Mouse (Mus musculus) liver, embryonic 16.5 days (tissue): ENCODE data around the gene Scgn. TPM values are rescaled to one million over a fixed set of nuclear protein-coding genes. Genes with fewer than 3 reads are reported as not detected.

Experiments used
- ATAC-seq: fragments of 200-750 bp; cut with Nextera tagmentation; 2 replicates; pipeline ENCODE4 v1.8.0; 2017; ENCODE audit warnings: low read depth, mild to moderate bottlenecking, moderate number of reproducible peaks, moderate library complexity
- H3K27ac ChIP-seq: fragments of 300-500 bp; sonication (generic); 2 replicates; pipeline ENCODE4 v1.5.1; 2014; ENCODE audit warnings: mild to moderate bottlenecking, low read length
- H3K27me3 ChIP-seq: fragments of 300-500 bp; sonication (generic); 2 replicates; pipeline ENCODE4 v1.6.1; 2014; ENCODE audit warnings: low read depth, low read length, mixed read lengths; ENCODE audit not compliant: control insufficient read depth, insufficient read depth
- H3K36me3 ChIP-seq: fragments of 300-500 bp; sonication (generic); 2 replicates; pipeline ENCODE4 v1.6.1; 2014; ENCODE audit warnings: mild to moderate bottlenecking; ENCODE audit not compliant: control insufficient read depth, insufficient read depth
- H3K4me1 ChIP-seq: fragments of 300-500 bp; sonication (generic); 2 replicates; pipeline ENCODE4 v1.6.1; 2014; ENCODE audit warnings: low read depth, low read length, mixed read lengths; ENCODE audit not compliant: control insufficient read depth
- H3K4me2 ChIP-seq: fragments of 300-500 bp; sonication (generic); 2 replicates; pipeline ENCODE4 v1.6.1; 2014; ENCODE audit warnings: low read depth, low read length, mixed read lengths
- H3K4me3 ChIP-seq: fragments of 300-500 bp; sonication (generic); 2 replicates; pipeline ENCODE4 v1.5.1; 2014; ENCODE audit warnings: low read depth, mild to moderate bottlenecking, low read length
- H3K9ac ChIP-seq: fragments of 300-500 bp; sonication (generic); 2 replicates; pipeline ENCODE4 v1.6.1; 2014; ENCODE audit warnings: low read depth, low read length
- H3K9me3 ChIP-seq: fragments of 300-500 bp; sonication (generic); replicated peaks from 2 replicates; pipeline ENCODE4 v1.6.1; 2016; ENCODE audit warnings: low read length; ENCODE audit not compliant: control insufficient read depth
- WGBS: fragments of 180-500 bp; shearing (Covaris S2); extraction: QIAGEN DNeasy Blood & Tissue Kit; methylation state at CpG from one replicate; pipeline ENCODE4 v1.1.7; 2014; ENCODE audit not compliant: insufficient replicate concordance; 5-methylcytosine and 5-hydroxymethylcytosine counted together
- polyA plus RNA-seq: library from polyadenylated mRNA; unstranded; fragments of >200 nt; fragmentation: Nextera tagmentation; extraction: Ambion mirVana; gene quantifications from 2 replicates; pipeline ENCODE4 v1.2.1, GENCODE M21; 2015

Gene Scgn
- 0.19 TPM in 1 of 2 replicates, not detected in the other for polyA plus RNA-seq

DNA sequence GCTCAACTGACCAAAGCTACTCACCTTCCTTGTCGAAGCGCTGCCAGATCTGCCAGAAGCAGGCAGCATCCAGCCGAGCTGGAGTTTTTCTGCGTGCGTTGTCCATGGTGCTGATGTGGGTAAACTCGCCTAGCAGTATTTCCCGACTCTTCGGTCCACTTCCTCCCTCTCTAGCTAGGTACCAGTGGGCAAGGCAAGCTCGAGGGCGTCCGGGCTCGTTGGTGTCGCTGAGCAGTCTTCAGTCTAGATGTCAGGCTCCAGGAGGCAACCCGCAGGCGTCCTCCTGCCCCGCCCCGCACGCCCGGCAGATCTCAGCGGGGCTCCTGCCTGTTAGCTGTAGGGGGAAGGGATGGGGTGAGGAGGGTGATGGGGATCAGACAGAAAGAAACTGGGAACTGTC is at the start of gene Scgn:
Scgn (minus strand) TSS at position 287 of the 400 bp plus-strand sequence.
- ATAC-seq: no peak
- Histone ChIP-seq H3K4me2 (no peak within 1 kb of the TSS), H3K27ac (no peak within 1 kb of the TSS), H3K36me3 (no peaks in the 10 kb centered on the region), H3K9ac (no peak within 1 kb of the TSS), H3K9me3 (no peaks in the 10 kb centered on the region), H3K27me3 (peaks cover 16% of the 10 kb centered on the region), H3K4me1 (no peaks in the 10 kb centered on the region), H3K4me3 (no peak within 1 kb of the TSS)
- WGBS: 2% methylated on average over 20 of the region's 20 CpGs

DNA sequence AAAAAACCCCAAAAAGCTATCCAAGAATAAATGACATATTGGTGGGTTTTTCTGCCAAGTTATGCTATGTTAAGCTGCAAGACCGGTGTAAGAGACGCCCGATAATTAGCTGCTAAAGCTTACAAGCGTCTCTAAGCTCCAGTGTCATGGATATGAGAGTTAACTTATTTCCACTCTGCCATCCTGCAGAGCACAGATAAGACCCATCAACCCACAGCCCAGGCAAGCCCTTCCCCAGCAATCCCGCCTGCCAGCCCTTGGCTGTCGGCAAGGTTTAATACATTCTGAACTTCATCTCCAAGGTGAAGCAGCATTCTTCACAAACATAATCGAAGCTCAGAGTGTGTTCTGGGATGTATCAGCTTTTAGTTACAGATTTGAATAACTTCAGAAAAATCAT is 49.2 kb upstream of the Scgn start:
- 35% methylated on average over 7 of the region's 7 CpGs for WGBS
- no peaks in the 10 kb centered on the region for H3K9me3 ChIP-seq
- H3K27ac ChIP-seq: no peak overlapping the region
- H3K4me3 ChIP-seq: no peak overlapping the region
- H3K4me2 ChIP-seq: no peak overlapping the region
- no peaks in the 10 kb centered on the region for H3K4me1 ChIP-seq
- no peak overlapping the region for H3K9ac ChIP-seq
- H3K27me3 ChIP-seq: no peaks in the 10 kb centered on the region
- ATAC-seq: no peak
- H3K36me3 ChIP-seq: no peaks in the 10 kb centered on the region

DNA sequence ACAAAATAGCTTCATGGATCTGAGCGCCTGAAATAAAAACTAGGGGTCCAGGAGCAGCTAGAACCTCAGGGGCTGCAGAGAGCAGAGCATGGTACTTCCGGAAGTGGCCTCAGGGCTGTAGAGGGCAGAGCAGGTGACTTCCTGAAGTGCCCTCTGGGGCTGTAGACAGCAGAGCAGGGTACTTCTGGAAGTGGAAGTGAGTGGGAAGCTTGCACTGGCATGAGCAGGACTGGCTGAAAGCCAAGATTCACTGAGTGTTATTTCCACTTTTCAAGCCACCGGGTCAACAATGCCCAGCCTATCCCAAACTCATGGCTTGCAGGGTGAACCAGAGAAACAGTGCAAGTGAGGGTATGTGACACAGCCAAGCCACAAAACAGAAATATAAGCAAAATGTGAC is 46.5 kb upstream of the Scgn start:
- Histone ChIP-seq H3K27ac (no peak overlapping the region), H3K4me3 (no peak overlapping the region), H3K4me1 (no peaks in the 10 kb centered on the region), H3K36me3 (no peaks in the 10 kb centered on the region), H3K4me2 (no peak overlapping the region), H3K9me3 (no peaks in the 10 kb centered on the region), H3K27me3 (no peaks in the 10 kb centered on the region), H3K9ac (no peak overlapping the region)
- ATAC-seq: no peak
- WGBS: 47% methylated on average over 3 of the region's 3 CpGs

DNA sequence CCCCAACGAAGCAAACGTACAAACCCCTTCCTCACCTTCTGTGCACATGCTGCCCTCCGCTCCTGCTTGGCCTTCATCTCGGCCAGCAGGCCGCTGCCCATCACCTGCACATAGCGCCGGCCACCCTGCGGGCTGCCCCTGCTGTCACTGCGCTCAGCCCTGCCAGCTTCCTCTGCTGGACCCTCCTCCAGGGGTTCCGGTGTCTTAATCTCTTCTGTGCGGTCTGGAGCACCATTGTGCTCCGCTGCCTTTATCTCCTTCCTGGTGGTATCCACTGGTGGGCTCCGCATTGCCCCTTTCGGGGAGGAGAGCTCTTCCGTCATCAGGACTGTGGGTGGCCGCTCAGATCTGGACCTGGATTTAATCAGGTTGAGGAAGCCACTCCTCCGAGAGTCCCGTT is 45.1 kb upstream of the Scgn start:
- no peak overlapping the region for H3K4me3 ChIP-seq
- no peaks in the 10 kb centered on the region for H3K9me3 ChIP-seq
- no peaks in the 10 kb centered on the region for H3K27me3 ChIP-seq
- H3K4me2 ChIP-seq: peak overlapping the region; percentile 14; the same call in 1 of the 2 replicates
- no peak overlapping the region for H3K27ac ChIP-seq
- no peaks in the 10 kb centered on the region for H3K4me1 ChIP-seq
- no peaks in the 10 kb centered on the region for H3K36me3 ChIP-seq
- no peak overlapping the region for H3K9ac ChIP-seq
- WGBS: 34% methylated on average over 18 of the region's 18 CpGs
- ATAC-seq: no peak

DNA sequence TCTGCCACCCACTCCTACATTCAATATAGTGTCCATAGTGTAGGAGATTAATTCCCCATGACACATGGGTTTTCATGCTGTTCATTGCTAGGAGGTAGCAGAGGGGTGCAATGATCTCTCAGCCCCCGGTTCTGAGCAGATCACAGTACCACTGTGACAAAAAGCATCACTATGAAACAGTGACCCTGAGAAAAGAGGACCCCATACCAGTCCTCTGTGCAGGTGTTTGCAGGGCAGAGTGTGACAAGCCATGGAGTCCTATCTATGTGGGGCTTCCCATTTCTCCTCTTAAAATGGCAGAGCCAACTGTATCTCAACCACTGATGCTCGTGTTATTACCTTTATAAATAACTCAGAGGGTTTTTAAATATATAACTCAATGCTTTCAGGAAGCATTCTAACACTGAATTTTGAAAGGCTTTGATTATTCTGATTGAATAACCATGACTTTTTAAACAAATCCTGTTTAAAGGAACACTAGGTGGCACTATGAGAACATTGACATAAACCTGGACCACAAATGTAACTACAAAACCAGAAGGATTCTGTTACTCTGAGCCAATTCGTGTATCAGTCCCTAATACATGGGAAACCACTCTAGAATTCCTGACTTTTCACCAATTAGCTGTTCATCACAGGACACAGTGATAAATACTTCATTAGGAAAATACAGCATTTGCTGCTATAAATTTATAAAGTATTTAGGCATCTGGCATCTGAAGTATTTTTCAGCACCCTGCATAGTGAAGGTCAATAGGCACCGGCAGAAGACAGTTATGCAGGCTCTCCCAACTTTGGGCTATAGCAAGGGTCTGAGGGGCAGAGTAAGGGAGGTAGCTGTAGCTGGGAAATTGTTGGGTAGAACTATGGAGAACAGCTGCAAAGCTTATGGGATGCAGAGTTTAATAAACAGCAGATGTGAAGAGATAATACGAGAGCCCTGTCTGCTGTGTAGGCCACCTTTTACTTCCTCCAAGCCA is 36.5 kb upstream of the Scgn start:
- no peak for ATAC-seq
- no peak overlapping the region for H3K9ac ChIP-seq
- no peaks in the 10 kb centered on the region for H3K9me3 ChIP-seq
- no peak overlapping the region for H3K27ac ChIP-seq
- no peak overlapping the region for H3K4me2 ChIP-seq
- H3K27me3 ChIP-seq: no peaks in the 10 kb centered on the region
- WGBS: 40% methylated on average over 5 of the region's 5 CpGs
- no peak overlapping the region for H3K4me3 ChIP-seq
- no peaks in the 10 kb centered on the region for H3K36me3 ChIP-seq
- no peaks in the 10 kb centered on the region for H3K4me1 ChIP-seq

DNA sequence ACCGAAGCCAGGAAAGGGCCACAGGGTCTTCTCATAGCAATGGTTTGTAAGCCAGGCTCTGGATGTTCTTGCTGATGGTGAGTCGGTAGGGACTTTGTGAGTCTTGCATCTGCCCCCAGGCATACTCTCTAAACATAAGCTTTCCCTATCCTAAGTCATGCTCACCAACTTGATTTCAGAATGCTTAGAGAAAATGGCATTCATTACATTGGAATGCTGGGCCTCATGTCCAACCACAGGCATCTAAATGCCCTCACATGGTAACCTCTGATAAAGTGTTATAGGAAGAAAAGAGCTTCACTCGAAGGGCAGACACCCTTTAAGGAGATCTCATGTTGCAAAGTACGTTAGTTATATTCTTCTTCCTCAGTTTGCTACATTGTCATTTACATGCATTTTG is 27.5 kb upstream of the Scgn start:
- Histone ChIP-seq H3K4me2 (no peak overlapping the region), H3K9me3 (no peaks in the 10 kb centered on the region), H3K36me3 (no peaks in the 10 kb centered on the region), H3K4me3 (no peak overlapping the region), H3K27ac (no peak overlapping the region), H3K9ac (no peak overlapping the region), H3K4me1 (no peaks in the 10 kb centered on the region), H3K27me3 (no peaks in the 10 kb centered on the region)
- 51% methylated on average over 4 of the region's 4 CpGs for WGBS
- ATAC-seq: no peak

DNA sequence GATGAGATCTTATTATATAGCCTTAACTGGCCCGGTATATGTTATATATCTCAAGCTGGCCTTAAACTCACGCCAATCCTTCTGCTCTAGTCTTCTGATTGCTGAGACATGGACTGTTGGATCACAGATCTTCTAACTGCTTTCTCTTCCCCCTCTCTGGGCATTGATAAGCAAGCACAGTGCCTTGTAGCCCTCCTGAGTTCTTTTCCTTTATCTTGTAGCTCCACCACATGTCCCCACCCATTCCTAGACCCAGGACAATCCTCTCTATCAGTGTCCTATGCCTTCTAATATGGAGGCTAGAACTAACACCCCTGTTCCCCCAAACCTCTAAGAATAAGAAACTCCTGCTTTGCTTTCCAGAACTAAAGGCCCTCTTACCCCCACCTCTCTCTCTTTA is 14.5 kb upstream of the Scgn start:
- Histone ChIP-seq H3K9ac (no peak overlapping the region), H3K27ac (no peak overlapping the region), H3K4me2 (no peak overlapping the region), H3K4me3 (no peak overlapping the region), H3K4me1 (peaks cover 4% of the 10 kb centered on the region; the same call in 1 of the 2 replicates), H3K9me3 (no peaks in the 10 kb centered on the region), H3K36me3 (no peaks in the 10 kb centered on the region), H3K27me3 (no peaks in the 10 kb centered on the region)
- peak; percentile 59 for ATAC-seq
- 24% methylated on average over 2 of the region's 2 CpGs for whole genome bisulfite sequencing

DNA sequence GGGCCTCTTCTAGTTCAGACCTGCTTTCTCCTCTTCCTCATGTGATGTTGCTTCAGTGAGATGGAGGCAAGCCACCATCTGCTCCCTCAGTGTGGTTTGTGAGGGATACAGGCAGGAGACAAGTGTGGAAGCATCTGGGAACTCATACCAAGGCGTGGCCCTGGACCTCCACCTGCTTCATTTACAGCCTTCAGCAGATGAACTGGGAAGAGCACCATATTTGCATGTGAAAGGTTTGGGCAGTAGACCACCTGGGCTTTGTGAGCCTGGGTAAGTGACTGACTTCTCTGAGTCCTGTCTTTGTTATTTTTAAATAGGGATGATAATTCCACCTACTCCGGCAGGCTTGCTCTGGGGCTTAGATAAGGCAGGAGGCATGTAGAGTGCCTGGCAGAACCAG is 10.8 kb upstream of the Scgn start:
- 38% methylated on average over 2 of the region's 2 CpGs for WGBS
- Histone ChIP-seq H3K36me3 (no peaks in the 10 kb centered on the region), H3K27ac (no peak overlapping the region), H3K4me2 (no peak overlapping the region), H3K4me1 (peaks cover 4% of the 10 kb centered on the region; the same call in 1 of the 2 replicates), H3K4me3 (no peak overlapping the region), H3K9ac (no peak overlapping the region), H3K27me3 (no peaks in the 10 kb centered on the region), H3K9me3 (no peaks in the 10 kb centered on the region)
- ATAC-seq: no peak

DNA sequence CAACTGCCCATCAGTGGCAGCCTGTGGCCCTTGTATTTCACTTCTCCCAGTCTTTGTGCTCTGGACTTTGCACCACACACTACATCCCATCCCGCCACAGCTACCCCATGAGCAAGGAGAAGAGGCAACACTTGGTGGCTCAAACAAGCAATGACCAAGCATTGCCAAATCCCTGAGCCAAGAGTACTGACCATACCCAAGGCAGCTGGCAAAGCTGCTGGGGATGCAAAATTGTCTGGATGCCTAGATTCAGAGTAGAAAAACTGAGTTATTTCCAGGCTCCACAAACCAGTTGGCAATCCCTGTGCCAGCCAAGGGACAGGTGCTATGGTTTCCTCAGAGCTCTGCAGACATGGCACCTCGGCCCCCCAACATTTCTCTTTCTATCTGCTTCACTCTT is 10.1 kb upstream of the Scgn start:
- Histone ChIP-seq H3K36me3 (no peaks in the 10 kb centered on the region), H3K9ac (no peak overlapping the region), H3K27me3 (no peaks in the 10 kb centered on the region), H3K27ac (no peak overlapping the region), H3K4me1 (peaks cover 4% of the 10 kb centered on the region; the same call in 1 of the 2 replicates), H3K4me3 (no peak overlapping the region), H3K4me2 (no peak overlapping the region), H3K9me3 (no peaks in the 10 kb centered on the region)
- 38% methylated on average over 2 of the region's 2 CpGs for WGBS
- ATAC-seq: no peak
